Mouse (Mus musculus) ES-E14 (cell line): Measurements from ENCODE around the gene Polr1d. TPM values are rescaled to one million over a fixed set of nuclear protein-coding genes. Genes with fewer than 3 reads are reported as not detected.
A peak's percentile ranks its signal among the peaks of the same experiment; 100 is the strongest.

Experiments
- DNase-seq: peaks from one replicate; pipeline ENCODE4 v3.0.0-alpha.2; 2013; ENCODE audit warnings: low read depth, low spot score
- H3K27ac ChIP-seq: 2 replicates; pipeline ENCODE4 v1.5.1; 2012; ENCODE audit warnings: low read depth, mild to moderate bottlenecking, low read length, moderate library complexity, mixed read lengths; ENCODE audit not compliant: poor library complexity, insufficient read depth, severe bottlenecking
- H3K36me3 ChIP-seq: 2 replicates; pipeline ENCODE4 v1.6.1; 2012; ENCODE audit warnings: mild to moderate bottlenecking, low read length, moderate library complexity, mixed read lengths; ENCODE audit not compliant: control insufficient read depth, poor library complexity, insufficient read depth, severe bottlenecking
- H3K4me1 ChIP-seq, 2 experiments: fragments of 150-350 bp in 1 of 2; sonication (generic) in 1 of 2; 2 replicates each; pipeline ENCODE4 v1.6.1; 2012; ENCODE audit warnings: low read length in 2 of 2, mild to moderate bottlenecking in 1 of 2, mixed read lengths in 1 of 2; ENCODE audit not compliant: control insufficient read depth in 2 of 2, insufficient read depth in 2 of 2, poor library complexity in 1 of 2
- H3K4me3 ChIP-seq, 2 experiments: fragments of 150-350 bp in 1 of 2; sonication (generic) in 1 of 2; 2 replicates each; pipeline ENCODE4 v1.5.1; 2012; ENCODE audit warnings: low read length in 2 of 2, low read depth in 1 of 2, mild to moderate bottlenecking in 1 of 2, mixed read lengths in 1 of 2; ENCODE audit not compliant: insufficient read depth in 1 of 2, poor library complexity in 1 of 2, severe bottlenecking in 1 of 2
- H3K9ac ChIP-seq: 2 replicates; pipeline ENCODE4 v1.6.1; 2012; ENCODE audit warnings: low read depth, mild to moderate bottlenecking, low read length, mixed read lengths; ENCODE audit not compliant: poor library complexity, insufficient read depth, severe bottlenecking
- H3K9me3 ChIP-seq: fragments of 150-350 bp; sonication (generic); 2 replicates; pipeline ENCODE4 v1.6.1; 2012; ENCODE audit warnings: low read depth, mild to moderate bottlenecking, low read length; ENCODE audit not compliant: control insufficient read depth, insufficient read depth
- CHD2 ChIP-seq: IDR thresholded peaks from 2 replicates; pipeline ENCODE4 v1.6.1; 2014; ENCODE audit warnings: mild to moderate bottlenecking, low read depth, low read length, inconsistent platforms
- HCFC1 ChIP-seq: IDR thresholded peaks from 2 replicates; pipeline ENCODE4 v1.6.1; 2012; ENCODE audit warnings: low read length, inconsistent platforms, borderline replicate concordance; ENCODE audit not compliant: insufficient read depth
- MAFK ChIP-seq: IDR thresholded peaks from 2 replicates; pipeline ENCODE4 v1.6.1; 2014; ENCODE audit warnings: mild to moderate bottlenecking, low read depth, low read length, inconsistent platforms; ENCODE audit not compliant: insufficient read depth
- ZC3H11A ChIP-seq: IDR thresholded peaks from 2 replicates; pipeline ENCODE4 v1.6.1; 2012; ENCODE audit warnings: low read depth, mild to moderate bottlenecking, inconsistent platforms, low read length, borderline replicate concordance
- ZNF384 ChIP-seq: IDR thresholded peaks from 2 replicates; pipeline ENCODE4 v1.6.1; 2012; ENCODE audit warnings: low read depth, low read length, inconsistent platforms
- in situ Hi-C, 2 experiments: fragments of 600-800 bp; cut with MboI; formaldehyde crosslinking; loops; one replicate each; pipeline ENCODE4 v1.15.1; 2025; ENCODE audit warnings: low sequenced_read_pairs in 2 of 2, inconsistent platforms in 1 of 2; ENCODE audit not compliant: unreplicated experiment in 2 of 2
- total RNA-seq: library from RNA; depleted of rRNA; stranded (reverse); fragments of 300-350 nt; gene quantifications from 2 replicates; pipeline ENCODE4 v1.2.3, GENCODE M21; 2012

Polr1d gene
- total RNA-seq, 1 experiment: 160 TPM

DNA sequence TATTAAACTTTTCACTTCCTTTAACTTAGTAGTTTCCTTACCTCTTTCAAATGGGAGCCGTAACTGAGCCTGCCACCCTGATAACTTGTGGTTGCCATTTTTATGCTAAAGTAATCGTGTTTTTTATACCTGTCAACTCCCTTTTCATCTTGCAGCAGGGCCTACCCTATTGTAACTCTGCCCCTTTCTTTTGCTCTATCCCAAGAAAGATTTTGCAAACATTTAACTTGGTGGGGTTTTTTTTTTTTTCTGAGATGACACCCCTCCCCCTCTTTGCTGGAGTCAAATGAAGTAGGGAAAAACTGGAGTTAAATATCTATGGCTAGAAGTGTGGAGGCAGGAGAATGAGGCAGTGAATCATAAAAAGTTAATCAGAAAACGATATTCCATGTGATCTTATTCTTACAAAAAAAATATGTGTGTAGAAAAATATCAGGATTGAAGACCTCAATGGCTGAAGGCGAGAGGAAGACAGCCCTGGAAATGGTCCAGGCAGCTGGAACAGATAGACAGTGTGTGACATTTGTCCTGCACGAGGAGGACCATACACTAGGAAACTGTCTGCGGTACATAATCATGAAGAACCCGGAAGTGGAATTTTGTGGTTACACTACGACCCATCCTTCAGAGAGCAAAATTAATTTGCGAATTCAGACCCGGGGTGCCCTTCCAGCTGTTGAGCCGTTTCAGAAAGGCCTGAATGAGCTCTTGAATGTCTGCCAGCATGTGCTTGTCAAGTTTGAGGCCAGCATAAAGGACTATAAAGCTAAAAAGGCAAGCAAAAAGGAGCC is 1.5 kb downstream of the Polr1d start:
- no peak for DNase-seq
- H3K4me3 ChIP-seq: peak overlapping the region; percentile 83 to 92
- H3K27ac ChIP-seq: no peak overlapping the region; the same call in 1 of the 2 replicates
- peak overlapping the region; percentile 88 for H3K9ac ChIP-seq
- H3K4me1 ChIP-seq: peaks cover 0 to 10% of the 10 kb centered on the region in 2 experiments; a peak in 3 of 4 replicates
- no peaks in the 10 kb centered on the region for H3K9me3 ChIP-seq
- peaks cover 3% of the 10 kb centered on the region for H3K36me3 ChIP-seq
- TF ChIP-seq MAFK (no peak), ZNF384 (peak; percentile 19; the same call in 1 of the 2 replicates)
- in situ Hi-C loops: no loop called here

DNA sequence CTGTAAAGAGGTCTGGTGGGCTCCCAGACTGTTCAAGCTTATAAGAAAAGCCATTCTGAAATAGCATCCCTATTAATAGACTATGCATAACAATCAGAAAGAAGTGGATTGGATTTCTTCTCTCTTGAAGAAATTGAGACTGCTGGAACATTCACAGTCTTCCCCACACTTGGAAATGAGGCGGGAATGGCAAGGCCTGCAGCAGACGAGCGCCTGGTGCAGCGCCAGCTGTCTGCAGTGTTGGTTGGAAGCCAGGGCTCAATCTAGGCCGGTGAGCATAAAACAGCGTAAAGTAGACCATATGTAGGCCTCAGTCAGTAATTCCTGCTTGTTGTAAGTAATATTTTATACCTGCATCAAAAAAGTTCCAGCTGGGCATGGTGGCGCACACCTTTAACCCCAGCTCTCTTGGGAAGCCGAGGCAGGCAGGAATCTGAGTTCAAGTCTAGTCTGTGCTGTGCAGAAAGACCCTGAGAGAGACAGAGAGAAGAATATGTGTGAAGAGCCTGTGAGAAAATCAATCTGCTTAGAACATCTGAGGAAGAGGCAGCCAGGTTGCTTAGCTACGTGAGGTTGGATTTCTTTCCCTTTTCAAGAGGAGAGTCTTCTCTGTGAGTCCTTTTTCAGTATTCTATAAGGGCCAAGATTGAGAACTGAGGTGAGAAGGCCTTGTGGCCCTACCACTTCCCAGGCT is 8.5 kb downstream of the Polr1d start:
- Histone ChIP-seq H3K27ac (no peak overlapping the region), H3K36me3 (peaks cover 9% of the 10 kb centered on the region), H3K9me3 (no peaks in the 10 kb centered on the region), H3K4me3 (no peak overlapping the region), H3K9ac (no peak overlapping the region), H3K4me1 (peaks cover 0 to 3% of the 10 kb centered on the region in 2 experiments; a peak in 1 of 4 replicates)
- in situ Hi-C loops: no loop called here
- DNase-seq: no peak
- no peak for TF ChIP-seq CHD2
- no peak for TF ChIP-seq MAFK
- TF ChIP-seq HCFC1: no peak
- TF ChIP-seq ZC3H11A: no peak
- no peak for TF ChIP-seq ZNF384

DNA sequence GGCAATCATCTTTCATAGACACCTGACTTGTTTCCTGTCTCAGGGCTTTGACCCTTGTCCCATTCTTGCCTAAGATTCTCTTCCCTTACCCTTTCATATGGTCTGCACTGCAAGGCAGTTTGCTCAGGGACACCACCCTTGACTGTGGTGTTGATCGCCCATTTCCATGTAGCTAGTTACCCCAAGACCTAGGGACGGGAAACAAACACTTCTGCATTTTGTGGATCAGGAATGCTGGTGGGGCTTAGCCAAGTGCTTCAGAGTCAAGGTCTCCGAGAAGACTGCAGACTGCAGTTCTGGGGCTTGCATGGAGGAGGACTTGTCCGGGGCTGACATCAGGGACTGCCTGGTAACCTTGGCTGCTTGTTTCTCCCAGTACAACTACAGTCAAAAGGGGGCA is 10.0 kb downstream of the Polr1d start:
- no peak for TF ChIP-seq HCFC1
- no peak for TF ChIP-seq CHD2
- no peak for TF ChIP-seq MAFK
- no peak for TF ChIP-seq ZC3H11A
- TF ChIP-seq ZNF384: no peak
- in situ Hi-C loops: no loop called here

DNA sequence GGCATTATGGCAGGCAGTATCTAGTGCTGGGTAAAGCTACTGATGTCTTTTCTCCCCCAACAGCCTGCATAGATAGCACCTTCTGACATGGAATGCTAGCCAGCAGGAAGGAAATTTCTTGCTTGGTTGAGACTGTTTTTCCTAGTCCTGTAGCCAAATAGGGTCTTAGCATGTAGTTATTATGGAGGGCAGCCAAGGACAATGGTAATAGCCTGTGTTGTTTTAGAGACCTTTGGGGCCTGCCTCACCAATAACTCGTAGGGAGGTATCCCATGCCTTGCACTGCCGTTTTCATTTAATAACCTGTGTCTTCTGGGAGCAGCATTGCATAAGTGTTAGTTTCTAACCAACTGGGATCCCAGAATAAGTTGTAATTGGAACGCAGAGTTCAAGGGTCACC is 13.0 kb downstream of the Polr1d start:
- in situ Hi-C loops: no loop called here
- H3K27ac ChIP-seq: no peak overlapping the region
- TF ChIP-seq HCFC1: no peak
- no peak for TF ChIP-seq MAFK
- no peak for TF ChIP-seq CHD2
- TF ChIP-seq ZNF384: no peak
- no peak for TF ChIP-seq ZC3H11A
- no peak for DNase-seq
- H3K9me3 ChIP-seq: no peaks in the 10 kb centered on the region
- H3K4me1 ChIP-seq: no peaks in the 10 kb centered on the region; a peak in 1 of 4 replicates
- H3K9ac ChIP-seq: no peak overlapping the region
- H3K36me3 ChIP-seq: peaks cover 5% of the 10 kb centered on the region
- H3K4me3 ChIP-seq: no peak overlapping the region

More for the DNA sequence above, 10.0 kb downstream of the Polr1d start:
- DNase-seq: no peak
- no peaks in the 10 kb centered on the region for H3K9me3 ChIP-seq
- H3K9ac ChIP-seq: no peak overlapping the region
- no peak overlapping the region for H3K4me3 ChIP-seq
- peaks cover 9% of the 10 kb centered on the region for H3K36me3 ChIP-seq
- H3K4me1 ChIP-seq: peaks cover 0 to 3% of the 10 kb centered on the region in 2 experiments; a peak in 1 of 4 replicates
- H3K27ac ChIP-seq: no peak overlapping the region
